Mouse (Mus musculus): ENCODE measurements around the gene 1700013G24Rik.
"Not testable (repeated sequence)": the region's sequence is repeated elsewhere in the genome, so short reads cannot be mapped to it uniquely, and the experiment has no call there.

Gene 1700013G24Rik
- long read RNA-seq, experiment 1 = 0 reads
- long read RNA-seq, experiment 2 = 0 reads

DNA sequence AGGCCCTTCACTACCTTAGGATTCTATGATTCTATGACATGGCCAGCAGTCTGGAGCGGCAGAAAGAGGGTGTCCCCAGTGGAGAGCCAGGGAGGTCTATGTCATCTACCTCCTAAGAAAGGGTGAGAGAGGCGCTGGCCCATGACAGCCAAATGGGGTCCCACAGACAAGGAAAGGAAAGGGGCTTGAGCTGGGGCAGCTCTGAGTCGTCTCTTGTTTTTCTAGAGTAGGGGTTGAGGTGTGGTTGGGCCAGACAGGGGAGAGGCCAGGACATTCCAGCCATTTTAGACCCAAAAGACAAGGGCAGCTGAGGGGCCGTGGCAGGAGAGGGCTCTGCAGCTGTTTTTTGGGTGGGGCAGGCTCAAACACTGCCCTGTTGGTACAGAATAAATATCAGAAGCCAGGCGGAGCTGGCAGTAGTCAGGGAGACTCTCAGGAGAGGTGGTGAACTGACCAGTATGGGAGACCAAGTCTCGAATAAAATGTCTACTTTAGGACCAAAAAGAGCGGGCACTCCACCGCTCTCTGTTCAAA, at the start of gene 1700013G24Rik:
Gene 1700013G24Rik, plus strand, starts transcription at position 51 of the 534 bp plus-strand sequence.
- intact Hi-C loops (cut with DNase I) = no loop called here

DNA sequence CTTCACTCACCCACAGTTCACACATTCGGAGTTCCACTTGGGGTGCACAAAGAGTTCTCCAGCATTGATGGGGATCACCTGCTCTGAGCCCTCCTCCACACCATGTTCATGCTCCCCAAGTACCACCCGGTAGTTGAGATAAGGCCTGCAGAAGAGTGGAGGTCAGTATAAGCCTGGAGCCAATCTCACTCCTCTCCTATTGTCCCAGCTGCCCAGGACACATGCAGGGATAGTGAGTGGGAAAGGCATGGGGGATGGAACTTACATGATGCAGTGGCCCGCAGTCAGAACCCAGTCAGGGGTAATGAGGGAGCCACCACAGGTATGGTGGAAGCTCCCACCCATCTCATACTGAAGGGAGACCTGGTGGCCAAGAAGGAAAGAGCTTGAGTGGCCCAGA, 47.5 kb upstream of the 1700013G24Rik start:
- intact Hi-C loops (cut with DNase I) = no loop called here

DNA sequence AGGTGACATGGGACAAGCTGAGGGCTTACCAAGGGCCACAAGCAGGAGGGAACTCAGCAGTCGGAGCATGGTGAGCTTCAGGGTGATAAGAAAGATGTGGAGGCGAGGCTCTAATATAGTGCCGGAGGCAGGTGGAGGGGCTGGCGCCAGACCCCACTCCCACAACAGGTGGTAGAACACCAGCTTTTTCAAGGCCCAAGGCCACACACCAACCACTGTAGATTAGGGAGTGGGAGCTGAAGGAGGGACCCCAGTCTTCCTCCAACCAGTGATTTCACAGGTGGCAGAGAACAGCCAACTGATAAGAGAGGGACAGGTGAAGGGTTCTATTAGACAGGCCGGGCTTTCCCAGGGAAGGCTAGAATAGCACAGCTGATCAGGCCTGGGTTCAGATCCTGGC, 43.4 kb upstream of the 1700013G24Rik start, which contains the start of gene Cela3a:
Gene Cela3a, minus strand, starts transcription at position 101 of the 400 bp plus-strand sequence.
- intact Hi-C loops (cut with DNase I) = no loop called here

DNA sequence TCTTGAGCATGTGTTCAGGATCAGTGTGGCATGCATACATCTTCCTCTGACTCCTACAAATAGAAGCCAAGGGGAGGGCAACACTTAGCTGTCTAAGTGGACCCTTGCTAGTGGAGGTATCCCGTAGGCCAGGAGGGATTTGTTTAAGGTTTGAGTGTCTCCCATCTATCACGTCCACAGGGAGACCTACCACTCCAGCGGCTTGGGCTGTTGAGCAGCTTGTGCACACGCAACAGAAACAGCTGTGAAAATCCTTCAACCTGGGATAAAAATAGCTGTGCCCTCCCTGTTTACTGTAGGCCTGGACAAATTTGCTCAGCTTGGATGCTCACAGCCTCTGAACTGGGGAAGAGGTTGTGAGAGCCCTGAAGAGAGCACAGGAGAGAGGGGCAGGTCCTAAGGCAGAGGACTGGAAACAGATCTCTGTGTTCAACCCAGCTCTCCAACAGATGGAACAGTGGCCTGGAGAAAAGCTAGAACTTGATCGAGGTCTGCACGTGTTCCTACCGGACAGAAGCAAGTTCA, 40.8 kb upstream of the 1700013G24Rik start:
- intact Hi-C loops (cut with DNase I) = not testable (repeated sequence)

DNA sequence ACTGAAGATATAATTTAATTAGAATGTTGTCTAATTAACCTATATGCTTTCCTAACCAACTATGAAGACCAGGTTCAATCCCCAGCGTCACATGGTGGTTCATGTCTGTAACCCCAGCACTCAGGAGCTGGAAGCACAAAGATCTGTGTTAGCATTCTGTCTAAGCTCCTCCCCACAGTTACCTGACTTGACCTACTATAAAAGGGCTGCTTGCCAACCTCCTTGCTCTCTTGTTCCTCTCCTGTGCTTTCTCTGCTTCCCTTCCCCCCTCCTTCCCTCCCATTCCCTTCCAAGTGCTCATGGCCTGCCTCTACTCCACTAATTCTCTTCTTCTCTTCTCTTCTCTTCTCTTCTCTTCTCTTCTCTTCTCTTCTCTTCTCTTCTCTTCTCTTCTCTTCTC, 38.1 kb upstream of the 1700013G24Rik start:
- intact Hi-C loops (cut with DNase I) = no loop called here

DNA sequence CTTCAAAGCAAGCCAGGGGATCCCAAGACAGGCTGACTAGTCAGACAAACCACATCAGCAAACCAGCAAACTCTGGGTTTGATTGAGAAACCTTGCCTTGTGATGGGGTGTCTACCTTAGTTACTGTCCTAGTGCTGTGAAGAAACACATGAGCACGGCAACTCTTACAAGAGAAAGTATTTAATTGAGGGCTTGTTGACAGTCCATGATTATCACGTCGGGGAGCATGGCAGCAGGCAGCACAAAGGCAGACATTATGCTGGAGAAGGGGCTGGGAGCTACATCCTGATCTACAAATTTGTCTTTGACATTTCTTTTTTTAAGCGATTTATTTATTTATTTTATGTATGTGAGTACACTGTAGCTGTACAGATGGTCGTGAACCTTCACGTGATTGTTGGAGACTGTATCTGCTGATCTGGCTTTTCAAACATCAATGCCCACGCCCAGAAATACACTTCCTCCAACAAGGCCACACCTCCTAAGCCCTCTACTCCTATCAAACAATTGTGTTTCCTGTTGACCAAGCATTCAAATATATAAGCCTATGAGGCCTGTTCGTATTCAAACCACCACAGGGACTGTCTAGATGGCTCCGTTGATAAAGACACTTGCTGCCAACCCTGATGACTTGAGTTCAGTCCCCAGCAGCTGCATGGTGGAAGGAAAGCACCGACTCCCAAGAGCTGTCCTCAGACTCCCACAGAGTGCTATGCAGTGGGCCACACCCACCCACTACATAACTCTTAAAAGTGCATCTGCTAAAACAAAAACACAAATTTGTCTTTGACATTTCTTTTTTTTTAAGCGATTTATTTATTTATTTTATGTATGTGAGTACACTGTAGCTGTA, 35.1 kb upstream of the 1700013G24Rik start:
- intact Hi-C loops (cut with DNase I) = no loop called here

DNA sequence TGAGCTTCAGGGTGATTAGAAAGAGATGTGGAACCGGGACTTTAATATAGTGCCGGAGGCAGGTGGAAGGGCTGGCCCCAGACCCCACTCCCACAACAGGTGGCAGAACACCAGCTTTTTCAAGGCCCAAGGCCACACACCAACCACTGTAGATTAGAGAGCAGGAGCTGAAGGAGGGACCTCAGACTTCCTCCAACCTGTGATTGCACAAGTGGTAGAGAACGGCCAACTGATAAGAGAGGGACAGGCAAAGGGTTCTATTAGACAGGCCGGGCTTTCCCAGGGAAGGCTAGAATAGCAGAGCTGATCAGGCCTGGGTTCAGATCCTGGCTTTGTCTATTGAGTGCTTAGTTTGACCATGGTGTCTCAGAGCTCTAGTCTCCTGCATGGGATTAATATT, 22.6 kb upstream of the 1700013G24Rik start, which contains the start of gene Cela3b:
Gene Cela3b, minus strand, starts transcription at position 39 of the 400 bp plus-strand sequence.
- intact Hi-C loops (cut with DNase I) = no loop called here

DNA sequence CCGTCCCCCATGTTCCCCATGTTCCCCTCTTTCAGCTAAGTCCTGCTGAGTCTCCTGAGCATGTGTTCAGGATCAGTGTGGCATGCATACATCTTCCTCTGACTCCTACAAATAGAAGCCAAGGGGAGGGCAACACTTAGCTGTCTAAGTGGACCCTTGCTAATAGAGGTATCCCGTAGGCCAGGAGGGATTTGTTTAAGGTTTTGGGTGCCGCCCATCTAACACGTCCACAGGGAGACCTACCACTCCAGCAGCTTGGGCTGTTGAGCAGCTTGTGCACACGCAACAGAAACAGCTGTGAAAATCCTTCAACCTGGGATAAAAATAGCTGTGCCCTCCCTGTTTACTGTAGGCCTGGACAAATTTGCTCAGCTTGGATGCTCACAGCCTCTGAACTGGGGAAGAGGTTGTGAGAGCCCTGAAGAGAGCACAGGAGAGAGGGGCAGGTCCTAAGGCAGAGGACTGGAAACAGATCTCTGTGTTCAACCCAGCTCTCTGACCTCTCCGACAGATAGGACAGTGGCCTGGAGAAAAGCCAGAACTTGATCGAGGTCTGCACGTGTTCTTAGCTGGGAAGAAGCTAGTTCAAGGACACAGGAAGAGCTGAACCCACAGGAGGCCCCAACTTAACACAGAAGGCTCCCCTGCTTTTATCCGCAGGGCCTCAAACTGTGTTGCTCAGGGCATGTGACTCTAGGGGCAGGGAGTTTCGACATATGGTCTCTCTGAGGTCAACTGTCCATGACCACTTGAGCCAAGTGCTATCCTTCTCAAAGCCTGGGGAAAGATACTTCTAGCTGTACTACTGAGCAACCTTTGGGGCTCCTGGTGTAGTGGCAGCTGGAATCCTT, 20.2 kb upstream of the 1700013G24Rik start:
- intact Hi-C loops (cut with DNase I) = not testable (repeated sequence)

DNA sequence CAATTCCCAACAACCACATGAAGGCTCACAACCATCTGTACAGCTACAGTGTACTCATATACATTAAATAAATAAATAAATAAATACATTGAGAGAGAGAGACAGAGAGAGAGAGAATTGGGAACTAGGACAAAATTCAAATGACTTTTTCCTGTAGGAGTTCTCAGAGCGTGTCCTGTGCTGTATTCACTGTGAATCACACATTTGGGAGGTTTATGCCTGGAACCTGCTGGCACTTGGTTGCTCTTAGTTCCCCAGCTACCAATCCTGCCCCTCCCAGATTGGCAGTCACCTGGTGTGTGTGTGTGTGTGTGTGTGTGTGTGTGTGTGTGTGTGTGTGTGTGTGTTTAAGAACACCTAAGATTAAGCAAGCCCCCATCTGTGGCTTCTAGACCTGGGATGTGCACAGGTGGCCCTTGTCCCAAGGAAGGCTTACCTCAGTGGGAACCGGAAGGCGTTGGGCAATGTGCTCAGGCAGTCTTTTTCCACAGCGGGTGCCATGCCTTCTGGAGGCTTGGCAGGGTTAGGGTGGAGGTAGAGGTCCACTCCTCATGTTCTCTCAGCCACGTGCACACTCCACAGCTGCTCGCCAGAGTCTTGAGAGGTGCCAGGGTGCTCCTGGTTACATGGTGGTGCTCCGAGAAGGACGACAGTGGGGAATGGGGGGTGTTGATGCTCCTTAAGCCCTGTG, 16.0 kb upstream of the 1700013G24Rik start:
- intact Hi-C loops (cut with DNase I) = no loop called here

DNA sequence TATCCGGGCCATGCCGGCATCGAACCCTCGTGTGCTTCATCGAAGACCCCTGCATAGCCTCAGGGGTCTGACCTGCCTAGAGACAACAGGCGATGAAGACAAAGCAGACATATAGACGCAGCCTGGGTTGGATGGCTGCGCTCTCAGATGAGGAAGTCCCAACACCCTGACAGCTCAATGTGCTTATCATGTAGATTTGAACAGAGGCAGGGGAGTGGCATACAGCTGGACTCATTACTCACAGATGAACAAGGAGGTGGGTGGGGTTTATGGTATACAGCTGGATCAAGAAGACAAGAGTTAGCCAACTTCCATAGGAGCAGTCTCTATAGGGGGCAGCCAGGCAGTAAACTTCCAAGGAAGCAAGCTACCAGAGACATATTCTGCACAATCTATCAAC, 14.2 kb upstream of the 1700013G24Rik start:
- intact Hi-C loops (cut with DNase I) = no loop called here

DNA sequence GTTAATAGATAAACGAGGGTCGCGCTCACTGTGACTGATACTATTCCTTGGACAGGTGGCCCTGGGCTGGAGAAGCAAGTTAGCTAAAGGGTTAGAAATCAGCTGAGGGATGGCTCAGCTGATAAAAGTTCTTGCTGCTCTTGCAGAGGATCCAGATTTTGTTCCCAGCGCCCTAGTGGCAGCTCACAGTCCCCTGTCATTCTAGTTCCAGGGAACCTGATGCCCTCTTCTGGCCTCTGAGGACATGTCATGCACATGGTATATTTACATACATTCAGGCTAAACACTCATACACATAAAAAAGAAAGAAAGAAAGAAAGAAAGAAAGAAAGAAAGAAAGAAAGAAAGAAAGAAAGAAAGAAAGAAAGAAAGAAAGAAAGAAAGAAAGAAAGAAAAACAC, 11.8 kb upstream of the 1700013G24Rik start:
- intact Hi-C loops (cut with DNase I) = loop anchor here (5.0 kb wide), 2 partner anchors 86 to 106 kb away; no protein-coding TSS in a partner anchor

DNA sequence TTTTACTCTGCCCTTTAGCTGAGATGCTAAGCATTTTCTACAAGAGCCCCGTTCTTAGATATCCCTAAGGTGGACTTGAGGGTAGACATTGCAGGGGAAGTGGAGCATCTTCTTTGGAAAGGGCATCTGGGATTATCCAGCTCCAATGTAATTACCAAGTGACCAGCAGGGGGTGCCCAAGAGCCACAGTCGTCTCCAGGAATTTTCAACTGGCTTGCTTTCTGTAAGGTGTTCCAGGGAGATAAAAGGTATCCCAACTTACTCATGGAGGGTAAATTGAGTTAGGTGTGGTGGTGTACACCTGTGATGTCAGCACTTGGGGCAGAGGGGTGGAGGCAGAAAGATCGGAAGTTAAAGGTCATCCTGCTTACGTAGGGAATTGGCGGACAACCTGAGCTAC, 9.5 kb upstream of the 1700013G24Rik start:
- intact Hi-C loops (cut with DNase I) = loop anchor here (5.0 kb wide), 2 partner anchors 84 to 104 kb away; no protein-coding TSS in a partner anchor

DNA sequence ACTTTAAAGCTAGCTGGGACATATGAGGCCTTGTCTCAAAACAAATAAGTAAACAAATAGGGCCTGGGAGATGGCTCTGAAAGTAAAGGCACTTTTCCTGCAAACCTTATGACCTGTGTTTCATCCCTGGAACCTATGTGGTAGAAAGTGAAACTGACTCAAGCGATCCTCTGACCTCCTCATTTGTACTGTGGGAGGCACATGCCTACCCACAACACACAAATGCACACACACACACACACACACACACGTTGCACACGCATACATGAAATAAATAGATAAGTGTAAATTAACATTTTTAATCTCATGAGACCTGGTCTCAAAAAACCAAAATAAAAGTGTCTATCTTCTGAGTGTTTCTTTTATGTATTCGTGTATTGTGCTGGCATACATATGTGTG, 7.2 kb upstream of the 1700013G24Rik start:
- intact Hi-C loops (cut with DNase I) = no loop called here

DNA sequence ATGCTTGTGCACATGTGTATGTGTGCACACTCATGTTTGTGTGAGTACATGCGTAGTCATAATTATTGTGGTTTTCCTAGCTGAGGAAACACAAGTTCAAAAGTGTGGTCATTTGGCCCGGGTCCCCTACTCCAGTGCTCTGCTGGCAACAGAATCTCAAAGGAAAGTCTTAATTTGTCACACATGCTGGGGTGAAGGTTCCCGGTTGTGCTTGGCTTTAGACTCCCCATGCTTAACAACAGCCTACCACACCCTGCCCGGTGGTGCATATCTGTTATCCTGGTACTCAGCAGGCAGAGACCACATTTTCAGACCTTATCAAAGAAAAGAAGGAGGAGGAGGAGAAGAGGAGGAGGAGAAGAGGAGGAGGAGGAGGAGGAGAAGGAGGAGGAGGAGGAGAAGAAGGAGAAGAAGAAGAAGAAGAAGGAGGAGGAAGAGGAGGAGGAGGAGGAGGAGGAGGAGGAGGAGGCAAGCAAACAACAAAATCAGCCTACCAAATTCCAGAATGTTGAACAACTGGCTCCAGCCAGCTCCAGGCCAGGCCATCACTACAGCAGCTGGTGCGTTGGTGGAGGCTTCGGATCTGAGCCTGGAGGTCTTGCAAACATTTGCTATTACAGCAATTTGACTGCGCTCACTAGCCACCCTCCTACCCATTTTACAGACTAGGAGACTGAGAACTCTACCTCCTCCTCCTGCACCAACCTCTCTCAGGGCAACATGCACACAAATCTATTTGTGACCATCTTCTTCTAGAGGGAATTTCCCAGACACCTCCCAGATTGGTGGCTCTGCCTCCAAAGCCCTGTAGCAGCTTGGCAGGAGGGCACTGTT, 5.5 kb upstream of the 1700013G24Rik start:
- intact Hi-C loops (cut with DNase I) = no loop called here

DNA sequence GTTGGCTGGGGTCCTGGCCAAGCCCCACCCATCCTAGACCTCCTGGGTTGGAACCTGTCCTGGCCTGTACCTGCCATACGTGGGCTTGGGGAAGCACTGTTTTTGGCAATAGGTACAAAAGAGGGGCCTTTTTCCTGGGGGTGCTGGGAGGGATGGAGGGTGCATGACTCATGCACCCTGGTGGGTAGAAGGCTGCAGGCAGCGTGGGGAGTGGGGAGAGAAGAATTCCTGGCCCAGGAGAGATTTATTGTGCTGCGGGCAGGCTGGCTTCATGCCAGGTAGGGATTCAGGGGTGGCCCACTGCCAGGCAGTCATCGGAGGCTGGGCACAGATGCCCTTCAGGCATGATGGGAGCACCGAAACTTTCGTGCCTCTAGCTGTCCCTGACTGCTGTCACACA, 4.9 kb upstream of the 1700013G24Rik start:
- intact Hi-C loops (cut with DNase I) = no loop called here

DNA sequence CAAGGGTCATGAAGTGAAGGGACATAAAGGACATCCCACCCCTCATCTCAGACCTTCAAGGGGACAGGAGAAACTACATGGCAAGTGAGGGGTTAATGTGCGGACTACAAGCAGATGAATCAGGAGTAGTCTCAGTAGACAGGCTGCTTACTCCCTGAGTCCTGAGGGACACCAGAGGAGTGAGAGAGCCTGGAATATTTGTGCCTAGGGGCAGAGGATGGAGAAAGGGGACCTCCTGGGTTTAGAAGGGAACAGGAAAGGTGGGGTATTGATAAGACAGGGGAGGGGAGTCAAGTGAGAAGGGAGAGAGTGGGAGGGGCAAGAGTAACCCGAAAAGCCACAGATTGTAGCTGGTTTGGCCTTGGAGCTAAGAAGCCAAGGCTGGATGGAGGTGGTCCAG, 4.4 kb upstream of the 1700013G24Rik start:
- intact Hi-C loops (cut with DNase I) = no loop called here

DNA sequence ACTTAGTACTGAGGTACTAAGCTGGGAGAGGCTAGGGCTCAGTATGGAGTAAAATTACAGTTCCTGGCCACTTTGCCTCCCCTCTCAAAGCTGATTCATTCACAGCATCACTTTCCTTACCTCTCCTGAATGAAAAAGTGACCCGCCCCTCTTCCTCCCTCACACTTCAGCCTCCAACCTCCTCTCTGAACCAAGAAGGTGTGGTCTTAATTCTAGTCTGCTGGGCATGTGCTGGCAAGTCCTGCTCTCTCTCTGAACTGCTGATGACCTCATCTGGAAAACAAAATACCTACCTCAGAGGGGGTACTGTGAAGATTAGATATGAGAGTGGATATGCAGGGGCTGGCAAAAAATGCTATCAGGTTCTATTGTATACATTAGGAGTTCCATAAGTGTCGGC, 4.0 kb upstream of the 1700013G24Rik start:
- intact Hi-C loops (cut with DNase I) = no loop called here

DNA sequence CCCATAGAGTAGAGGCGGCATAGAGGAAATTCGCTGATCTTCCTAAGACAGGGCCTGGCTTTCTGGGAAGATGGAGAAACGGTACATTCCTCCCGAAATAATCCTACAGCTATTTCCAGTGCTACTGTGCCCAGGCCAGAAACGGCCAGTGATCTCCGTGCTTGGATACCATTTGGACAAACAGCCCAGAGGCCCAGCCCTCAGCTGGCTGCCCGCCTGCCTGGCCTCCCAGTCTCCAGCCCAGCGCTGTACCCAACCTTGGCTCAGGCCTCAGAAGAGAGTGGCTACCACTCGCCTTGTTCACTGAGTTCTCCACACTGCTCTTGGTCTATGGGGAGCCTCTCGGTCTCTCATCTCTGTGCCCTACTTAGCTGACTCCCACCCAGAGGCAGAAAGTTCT, 3.4 kb upstream of the 1700013G24Rik start:
- intact Hi-C loops (cut with DNase I) = no loop called here

DNA sequence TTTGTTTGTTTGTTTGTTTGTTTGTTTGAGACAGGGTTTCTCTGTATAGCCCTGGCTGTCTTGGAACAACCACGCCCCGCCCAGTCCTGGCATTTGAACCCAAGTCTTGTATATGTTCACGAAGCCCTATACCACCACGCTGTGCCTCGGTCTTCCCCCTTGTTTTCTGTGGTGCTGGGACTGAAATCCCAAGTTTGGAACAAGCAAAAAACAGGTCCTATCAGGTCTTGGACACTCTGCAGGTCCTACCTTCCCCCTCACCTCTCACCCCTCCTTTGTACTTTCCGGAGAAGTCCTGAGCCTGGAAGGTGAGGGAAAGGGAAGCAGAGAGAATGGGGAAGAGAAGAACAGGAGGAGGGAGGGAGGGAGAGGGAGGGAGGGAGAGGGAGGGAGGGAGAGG, 894 bp upstream of the 1700013G24Rik start:
- intact Hi-C loops (cut with DNase I) = no loop called here

DNA sequence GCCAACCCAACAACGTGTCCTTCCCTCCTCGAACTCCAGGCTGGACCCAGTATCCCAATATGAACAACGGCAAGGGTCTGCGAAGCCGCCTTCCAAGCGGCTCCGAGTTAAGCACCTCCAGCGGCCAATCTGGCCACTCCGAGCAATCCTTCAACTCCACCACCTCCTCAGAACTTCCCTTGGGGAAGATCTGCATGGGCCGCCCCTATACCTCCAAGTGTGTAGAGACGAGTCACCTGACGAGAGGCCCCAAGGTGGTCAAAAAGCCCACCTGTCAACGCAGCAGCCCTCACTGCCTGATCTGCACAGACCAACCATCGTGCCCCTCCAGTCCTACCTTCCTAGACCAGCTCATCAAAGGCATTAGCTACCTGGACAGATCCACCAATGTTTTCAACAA, 1.5 kb downstream of the 1700013G24Rik start:
- intact Hi-C loops (cut with DNase I) = no loop called here

Data from adrenal gland (tissue).